Mouse (Mus musculus) retina, embryonic 14.5 days (tissue): ENCODE measurements at regions not wholly inside any gene's neighbourhood (a gene's known extent, or its start where the extent isn't known, plus 50 kb on each side); places are given as distances from the start of the nearest gene placed in this dataset.

ENCODE experiments used
- DNase-seq: peaks from one replicate; pipeline ENCODE4 v3.0.0-alpha.2; 2015; ENCODE audit warnings: low spot score

- DNase-seq = no peak
Measured at GRCm38 (mm10) chr16:27507212-27507611, 118.5 kb downstream of the Ccdc50 start.

GRCm38 (mm10) chr16:27523527-27524121, 135.0 kb downstream of the Ccdc50 start:
- peak; percentile 65 for DNase-seq

GRCm38 (mm10) chr16:27526669-27527068, 138.0 kb downstream of the Ccdc50 start:
- no peak for DNase-seq

GRCm38 (mm10) chr16:27530634-27531033, 142.0 kb downstream of the Ccdc50 start:
- DNase-seq = no peak
